Mouse (Mus musculus): ENCODE results near the gene Rab3gap2. TPM values are rescaled to one million over a fixed set of nuclear protein-coding genes. Genes with fewer than 3 reads are reported as not detected.
A peak's percentile ranks its signal among the peaks of the same experiment; 100 is the strongest.

Gene Rab3gap2
- polyA plus RNA-seq, 1 experiment from 2014 or later: 20.2 TPM

GRCm38 (mm10) chr1:185236530-185236929 is 32.6 kb downstream of the Rab3gap2 start:
- Histone ChIP-seq H3K4me3 (no peak overlapping the region), H3K4me1 (replicated peaks) (no peaks in the 10 kb centered on the region), H3K36me3 (peaks cover 52% of the 10 kb centered on the region), H3K27ac (no peak overlapping the region), H3K27me3 (ENCODE audit: insufficient read depth, poor library complexity, severe bottlenecking) (no peaks in the 10 kb centered on the region), H3K9me3 (no peaks in the 10 kb centered on the region)
- 86% methylated on average over 4 of the region's 4 CpGs for WGBS
- no peak for DNase-seq (ENCODE audit: low spot score)

GRCm38 (mm10) chr1:185243013-185243412 is 39.1 kb downstream of the Rab3gap2 start:
- no peaks in the 10 kb centered on the region for H3K27me3 ChIP-seq (ENCODE audit: insufficient read depth, poor library complexity, severe bottlenecking)
- WGBS: 88% methylated on average over 8 of the region's 8 CpGs
- peaks cover 83% of the 10 kb centered on the region for H3K36me3 ChIP-seq
- no peak overlapping the region for H3K27ac ChIP-seq
- no peak overlapping the region for H3K4me3 ChIP-seq
- no peaks in the 10 kb centered on the region for H3K4me1 ChIP-seq (replicated peaks)
- no peaks in the 10 kb centered on the region for H3K9me3 ChIP-seq
- no peak for DNase-seq (ENCODE audit: low spot score)

DNA sequence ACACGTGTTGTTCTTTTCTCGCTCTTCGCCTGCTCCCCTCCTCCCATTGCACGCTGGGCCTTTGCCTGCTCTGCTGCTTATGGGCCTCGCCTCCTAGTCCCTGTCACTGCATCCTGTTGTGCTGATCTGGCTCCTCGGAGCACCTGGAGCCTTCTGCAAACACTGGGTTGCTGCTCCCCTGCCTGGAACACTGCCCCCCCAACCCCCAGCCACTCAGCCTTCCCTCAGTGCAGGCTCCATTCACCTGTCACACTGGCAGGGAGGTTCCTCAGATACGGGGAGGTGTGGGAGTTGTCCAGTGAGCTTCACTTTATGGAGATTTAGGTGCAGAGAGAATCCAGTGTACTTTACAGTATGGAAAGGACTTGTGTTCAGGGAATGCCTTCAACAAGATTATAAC is 41.5 kb downstream of the Rab3gap2 start:
- H3K4me1 ChIP-seq (replicated peaks): no peaks in the 10 kb centered on the region
- DNase-seq (ENCODE audit: low spot score): no peak
- peaks cover 88% of the 10 kb centered on the region for H3K36me3 ChIP-seq
- WGBS: 82% methylated on average over 7 of the region's 7 CpGs
- H3K27me3 ChIP-seq (ENCODE audit: insufficient read depth, poor library complexity, severe bottlenecking): no peaks in the 10 kb centered on the region
- H3K4me3 ChIP-seq: no peak overlapping the region
- H3K27ac ChIP-seq: no peak overlapping the region
- no peaks in the 10 kb centered on the region for H3K9me3 ChIP-seq

GRCm38 (mm10) chr1:185247429-185248085 is 43.6 kb downstream of the Rab3gap2 start:
- 91% methylated on average over 20 of the region's 20 CpGs for WGBS
- H3K27me3 ChIP-seq (ENCODE audit: insufficient read depth, poor library complexity, severe bottlenecking): no peaks in the 10 kb centered on the region
- H3K36me3 ChIP-seq: peaks cover 90% of the 10 kb centered on the region
- H3K9me3 ChIP-seq: no peaks in the 10 kb centered on the region
- no peak for DNase-seq (ENCODE audit: low spot score)
- H3K4me3 ChIP-seq: no peak overlapping the region
- no peaks in the 10 kb centered on the region for H3K4me1 ChIP-seq (replicated peaks)
- no peak overlapping the region for H3K27ac ChIP-seq

GRCm38 (mm10) chr1:185248728-185249127 is 44.8 kb downstream of the Rab3gap2 start:
- no peak for DNase-seq (ENCODE audit: low spot score)
- H3K36me3 ChIP-seq: peaks cover 90% of the 10 kb centered on the region
- no peak overlapping the region for H3K4me3 ChIP-seq
- no peaks in the 10 kb centered on the region for H3K9me3 ChIP-seq
- 91% methylated on average over 8 of the region's 8 CpGs for WGBS
- H3K27ac ChIP-seq: no peak overlapping the region
- no peaks in the 10 kb centered on the region; the same call in 1 of the 2 replicates for H3K4me1 ChIP-seq (replicated peaks)
- no peaks in the 10 kb centered on the region for H3K27me3 ChIP-seq (ENCODE audit: insufficient read depth, poor library complexity, severe bottlenecking)

DNA sequence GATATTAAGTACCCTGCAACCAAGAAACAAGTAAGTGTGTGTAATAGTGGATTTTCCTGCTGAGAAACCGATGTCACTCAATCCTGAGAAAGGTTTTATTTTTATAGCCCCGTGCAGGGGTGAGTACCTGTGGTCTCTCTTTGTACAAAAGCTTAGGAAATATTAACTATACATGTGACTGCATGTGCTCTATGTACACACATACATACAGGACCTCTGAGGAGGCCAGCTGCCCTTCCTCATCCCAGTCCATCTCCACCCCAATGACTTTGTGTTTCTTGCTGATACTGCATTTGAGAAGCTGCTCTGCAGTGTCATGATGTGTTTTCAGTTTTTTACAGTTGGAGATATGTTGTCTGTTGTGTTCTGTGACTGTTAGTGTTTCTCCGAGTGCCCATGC is 48.4 kb downstream of the Rab3gap2 start:
- Histone ChIP-seq H3K4me1 (replicated peaks) (peaks cover 16% of the 10 kb centered on the region), H3K9me3 (no peaks in the 10 kb centered on the region), H3K4me3 (no peak overlapping the region), H3K27ac (no peak overlapping the region), H3K27me3 (ENCODE audit: insufficient read depth, poor library complexity, severe bottlenecking) (no peaks in the 10 kb centered on the region), H3K36me3 (peaks cover 80% of the 10 kb centered on the region)
- 95% methylated on average over 3 of the region's 3 CpGs for WGBS
- DNase-seq (ENCODE audit: low spot score): no peak

GRCm38 (mm10) chr1:185253140-185253892 is 49.4 kb downstream of the Rab3gap2 start:
- Histone ChIP-seq H3K36me3 (peaks cover 71% of the 10 kb centered on the region), H3K9me3 (no peaks in the 10 kb centered on the region), H3K27ac (no peak overlapping the region), H3K4me1 (replicated peaks) (peaks cover 17% of the 10 kb centered on the region), H3K4me3 (no peak overlapping the region), H3K27me3 (ENCODE audit: insufficient read depth, poor library complexity, severe bottlenecking) (no peaks in the 10 kb centered on the region)
- no peak for DNase-seq (ENCODE audit: low spot score)
- 79% methylated on average over 12 of the region's 12 CpGs for WGBS

- H3K4me3 ChIP-seq: no peak overlapping the region
- H3K4me1 ChIP-seq (replicated peaks): peaks cover 17% of the 10 kb centered on the region
- 92% methylated on average over 12 of the region's 12 CpGs for WGBS
- DNase-seq (ENCODE audit: low spot score): no peak
- no peaks in the 10 kb centered on the region for H3K9me3 ChIP-seq
- H3K36me3 ChIP-seq: peaks cover 68% of the 10 kb centered on the region
- H3K27ac ChIP-seq: no peak overlapping the region
- no peaks in the 10 kb centered on the region for H3K27me3 ChIP-seq (ENCODE audit: insufficient read depth, poor library complexity, severe bottlenecking)
These were observed 51.4 kb downstream of the Rab3gap2 start for GRCm38 (mm10) chr1:185255336-185255735.

DNA sequence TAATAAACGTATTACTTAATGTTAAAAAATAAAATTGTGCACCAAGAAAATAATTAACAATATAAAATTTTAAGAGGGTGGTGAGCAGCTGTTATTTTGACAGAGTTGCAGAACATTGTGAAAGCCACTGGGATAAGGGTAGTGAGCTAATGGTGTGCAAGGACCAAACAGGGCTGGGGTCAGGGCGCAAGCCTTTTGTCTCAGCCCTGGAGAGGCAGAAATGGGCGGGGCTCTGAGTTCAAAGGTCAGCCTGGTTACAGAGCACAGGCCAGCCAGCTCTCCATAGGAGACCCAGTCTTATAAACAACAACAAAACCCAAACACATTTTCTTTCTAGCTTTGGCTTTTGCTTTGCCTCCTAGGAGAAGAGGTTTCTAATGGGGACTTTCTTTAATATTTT is 52.8 kb downstream of the Rab3gap2 start:
- Histone ChIP-seq H3K4me1 (replicated peaks) (peaks cover 17% of the 10 kb centered on the region), H3K27ac (no peak overlapping the region), H3K4me3 (no peak overlapping the region), H3K27me3 (ENCODE audit: insufficient read depth, poor library complexity, severe bottlenecking) (no peaks in the 10 kb centered on the region), H3K36me3 (peaks cover 68% of the 10 kb centered on the region), H3K9me3 (no peaks in the 10 kb centered on the region)
- WGBS: 23% methylated on average over 3 of the region's 3 CpGs
- DNase-seq (ENCODE audit: low spot score): peak; percentile 82

DNA sequence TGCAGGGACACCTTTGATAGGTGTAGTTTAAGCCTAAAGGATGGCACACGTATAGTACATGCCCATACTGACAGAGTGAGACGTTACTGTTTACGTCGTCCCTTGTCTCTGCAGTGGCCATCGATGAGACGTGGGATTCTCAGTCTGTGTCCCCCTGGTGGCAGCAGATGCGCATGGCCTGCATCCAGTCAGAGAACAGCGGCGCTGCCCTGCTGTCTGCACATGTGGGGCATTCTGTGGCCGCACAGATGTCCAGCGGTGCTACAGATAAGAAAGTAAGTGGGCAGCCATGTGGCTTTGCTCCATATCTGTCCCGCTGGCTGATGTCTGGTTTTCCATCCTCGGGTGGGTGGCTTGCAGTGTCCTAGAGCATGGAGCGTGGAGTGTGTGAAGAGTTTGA is 58.6 kb downstream of the Rab3gap2 start:
- H3K4me3 ChIP-seq: no peak overlapping the region
- no peaks in the 10 kb centered on the region; the same call in 1 of the 2 replicates for H3K4me1 ChIP-seq (replicated peaks)
- H3K27me3 ChIP-seq (ENCODE audit: insufficient read depth, poor library complexity, severe bottlenecking): no peaks in the 10 kb centered on the region
- peaks cover 82% of the 10 kb centered on the region for H3K36me3 ChIP-seq
- H3K9me3 ChIP-seq: no peaks in the 10 kb centered on the region
- peak; percentile 29 for DNase-seq (ENCODE audit: low spot score)
- H3K27ac ChIP-seq: no peak overlapping the region
- WGBS: 56% methylated on average over 14 of the region's 14 CpGs

DNA sequence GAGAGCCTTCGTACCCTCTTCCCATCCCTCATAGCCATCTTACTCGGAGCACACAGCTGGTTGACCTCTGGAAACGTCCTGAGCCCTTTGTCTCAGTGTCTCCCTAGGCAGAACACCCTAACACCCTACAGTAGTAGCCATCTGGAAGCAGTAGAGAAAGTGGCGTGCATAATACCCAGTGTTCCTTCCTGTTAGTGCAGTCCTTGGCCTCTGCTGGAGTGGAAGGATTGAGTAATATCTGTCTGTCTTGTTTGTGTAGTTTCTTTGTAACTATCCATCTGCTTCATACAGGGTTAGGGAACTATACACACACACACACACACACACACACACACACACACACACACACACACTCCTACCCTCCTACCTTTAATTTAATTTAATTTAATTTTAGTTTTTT is 64.8 kb downstream of the Rab3gap2 start:
- Histone ChIP-seq H3K4me3 (no peak overlapping the region), H3K9me3 (no peaks in the 10 kb centered on the region), H3K27me3 (ENCODE audit: insufficient read depth, poor library complexity, severe bottlenecking) (no peaks in the 10 kb centered on the region), H3K36me3 (peaks cover 80% of the 10 kb centered on the region), H3K27ac (no peak overlapping the region), H3K4me1 (replicated peaks) (no peaks in the 10 kb centered on the region)
- 87% methylated on average over 4 of the region's 4 CpGs for WGBS
- no peak for DNase-seq (ENCODE audit: low spot score)

DNA sequence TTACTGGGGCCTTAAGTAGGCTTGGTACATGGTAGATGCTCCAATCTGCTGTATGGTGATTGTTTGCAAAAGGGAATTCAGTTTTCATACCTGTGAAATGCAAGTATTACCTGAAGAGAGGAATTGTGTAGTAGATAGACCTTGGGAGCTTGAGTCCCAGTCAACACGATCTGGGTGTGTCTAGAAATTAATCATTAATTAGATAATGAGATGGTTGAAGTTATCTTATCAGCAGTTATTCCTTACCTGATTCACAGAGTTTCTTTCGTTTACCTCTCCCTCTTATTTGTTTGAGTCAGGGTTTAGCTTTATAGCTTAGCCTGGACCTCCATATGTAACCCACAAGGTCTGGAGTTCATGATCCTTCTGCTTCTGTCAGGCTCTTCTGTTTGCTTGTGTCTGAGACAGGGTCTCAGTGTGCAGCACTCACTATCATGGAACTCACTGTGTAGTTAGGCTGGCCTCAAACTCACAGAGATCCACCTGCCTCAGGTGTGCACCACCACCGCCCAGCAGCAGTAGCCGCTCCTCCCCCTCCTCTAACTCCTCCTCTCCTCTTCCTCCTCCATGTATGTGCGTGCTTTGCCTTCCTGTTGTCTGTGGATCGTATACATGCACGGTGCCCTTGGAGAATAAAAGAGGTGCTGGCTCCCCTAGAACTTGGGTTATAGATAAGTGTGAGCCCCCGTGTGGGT is 66.6 kb downstream of the Rab3gap2 start:
- Histone ChIP-seq H3K27me3 (ENCODE audit: insufficient read depth, poor library complexity, severe bottlenecking) (no peaks in the 10 kb centered on the region), H3K9me3 (no peaks in the 10 kb centered on the region), H3K27ac (no peak overlapping the region), H3K36me3 (peaks cover 81% of the 10 kb centered on the region), H3K4me1 (replicated peaks) (no peaks in the 10 kb centered on the region), H3K4me3 (no peak overlapping the region)
- no peak for DNase-seq (ENCODE audit: low spot score)
- WGBS: 94% methylated on average over 8 of the region's 8 CpGs

GRCm38 (mm10) chr1:185271373-185271772 is 67.5 kb downstream of the Rab3gap2 start:
- Histone ChIP-seq H3K4me1 (replicated peaks) (no peaks in the 10 kb centered on the region), H3K9me3 (no peaks in the 10 kb centered on the region), H3K27me3 (ENCODE audit: insufficient read depth, poor library complexity, severe bottlenecking) (no peaks in the 10 kb centered on the region), H3K27ac (no peak overlapping the region), H3K4me3 (no peak overlapping the region), H3K36me3 (peaks cover 83% of the 10 kb centered on the region)
- DNase-seq (ENCODE audit: low spot score): no peak
- 91% methylated on average over 9 of the region's 9 CpGs for WGBS
